Mouse (Mus musculus) cerebellum, adult 9-10 months (tissue): ENCODE data around the gene Coro6.

ENCODE experiments used
- DNase-seq: peaks from one replicate; pipeline ENCODE4 v3.0.0; 2022

The Coro6 gene

DNA sequence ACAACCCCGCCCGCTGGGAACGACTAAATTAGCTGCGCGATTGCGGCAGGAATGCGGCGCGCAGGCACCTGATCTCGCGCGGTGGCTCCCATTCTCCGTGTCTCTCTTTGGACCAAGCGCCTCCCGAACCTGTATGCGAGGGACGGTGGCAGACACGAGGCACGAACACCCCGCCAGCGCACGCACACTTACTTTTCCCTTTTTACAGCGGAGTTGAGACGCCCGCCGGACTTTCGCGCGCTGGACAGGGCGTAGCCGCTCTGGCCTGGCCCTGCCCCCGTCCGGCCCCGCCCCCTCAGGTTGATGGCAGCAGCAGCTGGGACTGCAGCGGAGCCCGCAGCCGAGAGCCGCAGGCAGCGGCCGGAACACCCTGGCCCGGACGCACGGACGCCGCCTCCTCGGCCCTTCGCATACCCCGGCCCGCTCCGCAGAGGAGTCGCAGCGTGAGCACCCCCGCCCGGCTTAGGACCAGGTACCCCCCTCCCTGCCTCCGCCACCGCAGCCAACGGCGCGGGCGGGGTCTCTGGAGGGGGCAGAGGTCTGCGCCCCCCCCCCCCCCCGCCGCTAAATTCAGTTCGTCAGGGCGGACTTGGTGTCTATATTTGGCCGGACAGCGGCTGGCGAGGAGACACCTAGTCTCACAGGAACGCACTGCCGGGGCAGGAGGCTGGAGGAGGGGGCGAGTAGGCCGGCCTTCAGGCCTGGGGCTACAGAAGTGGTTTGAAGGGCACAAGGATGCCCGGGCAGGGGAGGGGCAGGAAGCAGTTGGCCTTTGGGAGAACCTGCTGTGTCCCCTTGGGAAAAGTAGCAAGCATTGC lies at the start of gene Coro6:
TSS of gene Coro6 (plus strand) at position 129 of the 818 bp plus-strand sequence.
- no peak for DNase-seq

DNA sequence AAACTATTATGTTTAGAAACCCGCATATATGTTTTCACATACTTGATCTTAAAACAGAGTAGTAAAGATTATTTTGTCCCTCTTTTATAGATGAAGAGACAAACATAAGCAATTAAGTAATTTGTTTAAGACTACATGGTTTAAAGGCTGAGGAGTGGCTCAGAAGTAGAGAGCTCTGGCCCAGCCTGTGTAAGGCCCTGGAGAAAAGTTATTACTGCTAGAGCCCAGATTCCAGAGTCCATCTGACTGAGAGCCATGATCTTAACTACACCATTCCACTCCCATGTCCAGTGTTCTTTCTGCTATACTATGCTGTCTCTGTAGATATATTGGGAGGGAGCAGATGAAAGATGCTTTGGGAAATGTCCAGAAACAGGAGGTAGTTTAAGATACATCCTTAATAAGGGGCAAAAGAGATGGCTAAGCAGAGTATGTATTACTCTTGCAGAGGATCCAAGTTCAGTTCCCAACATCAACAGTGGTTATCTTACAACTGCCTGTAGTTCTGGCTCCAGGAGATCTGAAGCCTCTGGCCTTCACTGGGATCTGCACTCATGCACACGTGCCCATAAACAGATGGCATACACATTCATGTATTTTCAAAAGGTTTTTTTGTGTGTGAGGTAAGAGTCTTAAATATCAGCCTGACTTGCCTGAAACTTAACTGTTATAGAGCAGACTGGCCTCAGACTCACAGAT lies 47.9 kb upstream of the Coro6 start:
- DNase-seq: no peak

DNA sequence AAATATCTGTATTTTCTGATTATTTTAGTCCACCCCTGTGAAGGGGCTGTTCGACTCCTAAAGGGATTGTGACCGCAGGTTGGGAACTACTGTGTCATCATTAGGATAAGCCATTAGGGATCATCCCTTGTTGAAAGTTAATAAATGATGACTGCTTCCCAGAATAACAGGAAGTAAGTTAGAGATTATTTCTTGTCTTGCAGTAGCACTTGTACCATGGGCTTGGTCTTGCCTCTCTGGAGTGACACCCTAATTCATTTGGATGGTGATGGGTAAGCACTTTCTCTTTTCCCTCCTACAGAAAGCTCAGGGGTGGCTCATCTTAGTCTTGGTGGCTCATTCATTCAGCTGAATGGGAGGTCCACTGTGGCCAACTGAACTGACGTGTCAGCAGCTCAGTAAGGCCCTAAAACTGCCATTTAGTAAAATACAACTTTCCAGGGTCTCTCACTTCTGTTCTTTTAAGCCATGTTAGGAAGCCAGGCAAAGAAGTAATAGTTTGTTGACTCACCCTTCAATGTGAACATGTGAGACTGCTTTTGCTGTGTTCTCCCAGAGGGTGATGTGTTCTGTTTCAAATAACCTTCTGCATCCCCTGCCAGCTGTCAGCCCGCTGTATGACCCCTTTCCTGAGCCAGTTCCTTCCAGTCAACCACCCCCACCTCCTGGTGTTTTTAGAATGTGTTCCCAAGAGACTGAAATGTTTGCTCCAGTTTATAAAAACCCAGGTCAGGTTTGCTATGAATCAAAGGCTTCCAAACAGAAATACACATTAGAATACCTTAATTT lies 45.8 kb upstream of the Coro6 start:
- no peak for DNase-seq

DNA sequence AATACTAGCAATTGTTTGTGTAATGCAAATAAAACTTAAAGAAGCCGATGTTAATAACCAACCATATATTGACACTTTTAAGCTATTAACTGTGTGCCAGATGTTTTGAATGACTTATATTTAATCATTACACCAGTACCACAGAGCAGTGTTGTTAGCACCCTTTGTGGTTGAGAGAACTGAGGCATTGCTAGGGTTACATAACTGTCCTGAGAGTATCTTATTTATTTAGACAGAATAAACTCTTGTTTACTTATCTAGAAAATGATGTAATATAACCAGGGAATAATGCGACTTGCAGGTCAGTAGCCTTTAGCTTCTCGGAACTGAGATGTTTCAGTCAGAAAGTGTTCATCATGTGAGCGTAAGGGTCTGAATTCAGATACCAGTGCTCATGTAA lies 44.2 kb upstream of the Coro6 start:
- DNase-seq: no peak

DNA sequence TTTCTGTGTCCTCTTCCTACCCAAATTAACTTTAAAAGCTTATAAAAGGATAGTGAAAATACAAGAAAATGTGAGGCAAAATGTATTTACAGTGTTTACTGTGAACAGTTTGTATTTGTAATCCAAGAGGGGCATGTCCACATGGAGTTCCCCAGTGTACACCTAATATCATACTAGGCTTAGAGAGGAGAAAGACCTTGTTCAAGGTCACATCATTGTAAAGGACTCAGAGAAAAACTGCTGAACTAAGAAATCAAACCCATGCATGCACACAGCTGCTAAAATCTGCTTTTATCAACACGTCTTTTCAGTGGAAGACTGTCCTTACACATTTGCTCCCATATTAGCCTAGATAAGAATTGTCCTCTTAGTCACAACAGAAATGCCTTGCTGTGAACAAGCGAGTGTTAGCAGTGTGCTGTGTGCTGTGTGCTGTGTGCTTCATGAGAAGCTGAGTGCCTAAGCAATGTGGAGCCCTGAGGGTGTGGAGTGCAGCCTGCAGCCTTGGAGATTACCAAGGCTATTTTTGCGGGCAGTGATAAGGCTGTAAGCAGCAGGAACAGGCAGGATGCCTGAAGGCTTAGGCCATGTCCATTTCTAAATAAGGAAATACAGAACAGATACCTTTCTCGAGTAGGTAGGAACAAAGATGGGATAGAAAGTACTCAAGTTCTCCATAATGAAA lies 38.9 kb upstream of the Coro6 start:
- no peak for DNase-seq

DNA sequence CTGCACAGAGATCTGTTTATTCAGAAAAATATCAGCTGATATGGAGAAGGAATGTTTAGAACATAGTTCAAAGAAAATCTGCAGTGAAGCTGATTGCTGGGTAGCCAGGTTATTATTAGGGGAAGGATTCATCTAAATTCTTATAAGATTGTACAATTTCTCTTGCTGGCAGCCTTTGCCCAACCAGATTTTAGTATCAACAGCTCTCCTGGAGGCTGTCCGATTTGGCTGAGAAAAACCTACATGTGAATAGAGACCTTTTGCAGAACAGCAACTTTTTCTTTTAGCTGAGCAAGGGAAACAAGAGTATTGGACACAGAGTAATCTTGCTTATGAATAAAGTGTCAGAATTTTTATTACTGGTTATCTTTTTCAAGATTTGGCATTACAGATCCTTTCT lies 33.8 kb upstream of the Coro6 start:
- no peak for DNase-seq

DNA sequence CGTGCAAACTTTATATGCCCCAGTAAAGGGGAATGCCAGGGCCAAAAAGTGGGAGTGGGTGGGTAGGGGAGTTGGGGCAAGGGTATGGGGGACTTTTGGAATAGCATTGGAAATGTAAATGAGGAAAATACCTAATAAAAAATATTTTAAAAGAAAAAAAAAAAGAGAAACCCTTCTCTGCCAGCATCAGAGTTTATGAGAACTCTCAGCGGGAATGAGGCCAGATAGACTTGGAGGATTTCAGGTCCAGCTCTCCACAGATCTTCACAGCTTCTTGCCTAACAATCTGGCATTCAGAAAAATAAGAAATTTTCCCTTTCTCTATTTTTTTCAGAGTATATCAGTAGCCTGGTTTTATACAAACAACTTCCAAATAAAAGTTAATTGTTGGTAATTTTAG lies 25.2 kb upstream of the Coro6 start:
- no peak for DNase-seq

DNA sequence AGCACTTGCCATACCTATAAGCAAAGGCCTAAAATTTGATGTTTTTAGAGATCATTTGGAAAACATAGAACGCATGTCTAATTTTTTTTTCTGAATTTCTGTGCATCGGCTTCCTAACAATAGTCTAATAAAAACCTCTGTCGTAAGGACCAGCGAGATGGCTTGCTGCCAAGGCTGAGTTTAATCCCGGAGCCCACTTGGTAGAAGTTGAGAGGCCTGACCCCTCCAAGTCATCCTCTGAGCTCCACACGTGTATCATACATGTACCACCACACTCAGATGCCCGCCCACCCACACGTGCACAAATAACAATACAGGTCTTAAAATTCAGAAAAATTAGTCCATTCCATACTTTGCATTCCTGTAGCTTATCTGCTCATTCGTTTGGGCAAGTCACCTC lies 22.1 kb upstream of the Coro6 start:
- DNase-seq: no peak

DNA sequence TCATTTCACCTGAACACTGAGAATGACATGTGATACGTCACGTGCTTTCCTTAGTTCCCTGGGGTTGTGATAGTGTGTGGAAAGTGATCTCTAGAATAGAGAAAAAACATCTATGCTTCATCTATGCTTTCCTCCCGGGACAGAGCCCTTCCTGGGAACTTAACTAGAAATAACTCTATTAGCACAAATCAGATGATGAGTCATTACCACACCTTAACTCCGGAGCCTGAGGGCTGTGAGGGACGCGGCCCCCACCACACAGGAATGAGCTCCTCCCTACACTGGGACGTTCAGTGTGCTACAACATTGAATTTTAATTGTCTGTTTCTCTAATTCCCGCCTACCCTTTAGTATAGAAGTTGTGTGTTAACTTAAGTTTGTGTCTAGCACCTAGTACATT lies 21.2 kb upstream of the Coro6 start:
- DNase-seq: no peak

DNA sequence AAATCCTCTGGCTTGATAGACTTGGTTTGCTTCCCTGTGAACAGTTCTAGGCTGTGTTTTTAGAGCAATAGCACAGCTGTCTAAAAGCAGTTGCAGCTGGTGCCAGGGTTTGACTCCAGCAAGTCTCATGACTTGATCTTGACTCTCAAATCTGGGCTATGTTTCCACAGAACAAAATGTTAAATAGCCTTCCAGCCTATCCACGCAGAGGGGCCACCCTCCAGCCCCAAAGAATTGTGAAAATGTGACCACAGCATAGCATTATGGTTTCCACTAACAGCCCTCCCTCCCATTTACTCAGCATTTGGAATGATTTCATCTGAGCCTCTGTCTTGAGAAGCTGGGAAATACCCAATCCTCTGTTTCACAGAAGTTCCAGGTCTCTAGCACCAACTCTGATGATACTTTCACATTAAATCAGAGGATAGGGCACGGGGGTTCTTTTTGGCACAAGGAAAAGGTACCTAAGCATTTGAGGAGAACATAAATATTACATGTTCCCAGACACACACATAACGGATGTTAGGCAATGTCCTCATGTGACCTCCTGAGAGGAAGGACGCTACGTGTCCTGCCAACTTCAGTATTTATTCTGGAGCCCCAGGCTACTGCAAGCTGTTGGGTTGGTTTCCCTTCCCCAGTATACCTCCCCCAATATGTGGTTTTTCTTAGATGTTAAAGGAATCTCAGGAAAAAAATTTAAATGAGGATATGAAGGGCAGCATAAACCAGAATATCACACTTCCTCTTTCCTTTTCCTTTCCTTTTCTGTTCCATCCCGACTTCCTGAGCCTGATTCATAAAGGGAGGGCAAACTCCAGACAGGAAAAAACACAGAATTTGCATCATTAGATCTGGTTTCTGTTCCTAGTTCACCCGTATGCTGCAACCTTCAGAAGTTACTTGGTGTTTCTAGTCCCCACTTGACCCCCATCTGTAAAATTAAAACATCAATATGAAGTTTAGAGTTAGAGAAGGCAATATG lies 19.7 kb upstream of the Coro6 start:
- DNase-seq: no peak

DNA sequence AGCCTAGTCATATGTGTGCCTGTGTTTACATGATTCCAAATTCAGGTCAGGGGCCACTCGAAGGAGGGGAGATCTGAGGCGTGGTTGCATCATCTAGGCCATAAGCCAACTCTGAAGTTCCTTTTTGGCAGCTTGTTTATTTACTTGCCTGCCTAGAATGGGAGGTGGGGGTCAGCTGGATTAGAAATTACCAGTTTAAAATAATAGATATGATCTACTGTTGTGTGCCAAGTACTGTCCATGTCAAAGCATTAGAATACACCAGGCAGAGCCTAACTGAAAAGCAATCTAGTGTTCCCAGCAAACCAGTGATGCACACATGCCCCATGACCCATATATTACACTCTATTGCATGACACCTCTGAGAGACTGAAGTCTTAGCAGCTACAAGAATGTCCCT lies 17.3 kb upstream of the Coro6 start:
- DNase-seq: no peak

DNA sequence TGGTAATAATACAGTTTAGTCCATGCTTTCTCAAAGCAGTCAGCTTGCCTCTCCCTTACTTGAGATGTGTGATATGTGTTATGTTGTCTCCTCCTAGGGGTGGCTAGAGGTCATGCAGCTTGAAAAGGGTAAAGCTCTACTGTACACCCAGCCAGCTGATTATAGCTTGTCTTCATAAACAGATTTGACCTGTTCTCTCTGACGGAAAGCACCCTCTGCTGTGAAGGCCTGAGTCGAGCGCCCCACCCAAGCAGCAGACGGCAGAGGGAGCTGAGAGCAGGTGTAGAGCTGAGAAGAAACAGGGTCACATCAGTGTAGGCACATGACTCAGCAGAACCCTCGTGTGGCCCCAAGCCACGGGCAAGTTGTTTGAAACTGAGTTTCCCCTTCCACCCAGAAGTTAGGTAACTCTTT lies 15.6 kb upstream of the Coro6 start:
- DNase-seq: peak; percentile 81

DNA sequence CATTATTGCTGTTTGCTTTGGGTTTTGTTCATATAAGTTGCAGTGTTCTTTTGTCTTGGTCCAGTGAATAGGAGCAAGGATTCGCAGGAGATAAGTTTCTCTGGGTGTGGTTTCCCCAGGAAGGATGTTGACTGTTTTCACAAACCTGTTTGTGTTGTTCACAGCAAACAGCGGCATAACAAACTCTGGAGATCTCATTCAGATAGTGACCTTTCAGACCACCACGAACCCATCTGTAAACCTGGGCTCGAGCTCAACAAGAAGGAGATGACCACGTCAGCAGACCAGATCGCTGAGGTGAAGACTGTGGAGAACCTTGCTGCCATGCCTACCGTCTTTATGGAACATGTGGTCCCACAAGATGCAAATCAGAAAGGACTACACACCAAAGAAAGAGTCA lies 13.0 kb upstream of the Coro6 start:
- no peak for DNase-seq

DNA sequence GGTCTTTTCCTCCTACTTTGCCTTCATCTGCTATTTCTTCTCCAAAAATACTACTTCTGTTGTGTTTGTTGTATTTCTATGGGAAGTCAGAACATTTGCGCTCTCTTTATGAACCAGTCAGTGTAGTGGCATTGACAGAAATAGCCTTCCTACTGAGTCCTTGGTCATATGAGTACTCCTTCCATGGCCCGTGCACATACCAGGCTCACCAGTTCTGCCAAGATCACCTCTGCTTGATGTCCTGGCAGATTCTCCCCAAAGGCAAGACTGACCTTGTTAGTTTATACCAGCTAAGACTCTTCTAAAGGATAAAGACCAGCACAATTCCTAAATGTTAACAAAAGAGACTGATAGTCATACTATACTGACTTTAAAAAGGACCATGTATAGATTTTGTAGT lies 10.5 kb upstream of the Coro6 start:
- no peak for DNase-seq

DNA sequence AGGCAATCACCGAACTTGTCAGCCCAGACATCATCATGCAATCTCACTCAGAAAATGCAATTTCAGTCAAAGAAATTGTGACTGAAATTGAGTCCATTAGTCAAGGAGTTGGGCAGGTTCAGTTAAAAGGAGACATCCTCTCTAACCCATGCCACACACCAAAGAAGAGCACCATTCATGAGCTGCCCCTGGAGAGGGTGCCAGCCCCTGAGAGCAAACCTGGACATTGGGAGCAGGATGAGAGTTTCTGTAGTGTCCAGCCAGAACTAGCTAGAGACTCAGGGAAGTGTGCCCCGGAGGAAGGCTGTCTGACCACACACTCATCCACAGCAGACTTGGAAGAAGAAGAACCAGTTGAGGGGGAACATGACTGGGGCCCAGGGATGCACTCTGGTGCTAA lies 8.8 kb upstream of the Coro6 start:
- DNase-seq: no peak

DNA sequence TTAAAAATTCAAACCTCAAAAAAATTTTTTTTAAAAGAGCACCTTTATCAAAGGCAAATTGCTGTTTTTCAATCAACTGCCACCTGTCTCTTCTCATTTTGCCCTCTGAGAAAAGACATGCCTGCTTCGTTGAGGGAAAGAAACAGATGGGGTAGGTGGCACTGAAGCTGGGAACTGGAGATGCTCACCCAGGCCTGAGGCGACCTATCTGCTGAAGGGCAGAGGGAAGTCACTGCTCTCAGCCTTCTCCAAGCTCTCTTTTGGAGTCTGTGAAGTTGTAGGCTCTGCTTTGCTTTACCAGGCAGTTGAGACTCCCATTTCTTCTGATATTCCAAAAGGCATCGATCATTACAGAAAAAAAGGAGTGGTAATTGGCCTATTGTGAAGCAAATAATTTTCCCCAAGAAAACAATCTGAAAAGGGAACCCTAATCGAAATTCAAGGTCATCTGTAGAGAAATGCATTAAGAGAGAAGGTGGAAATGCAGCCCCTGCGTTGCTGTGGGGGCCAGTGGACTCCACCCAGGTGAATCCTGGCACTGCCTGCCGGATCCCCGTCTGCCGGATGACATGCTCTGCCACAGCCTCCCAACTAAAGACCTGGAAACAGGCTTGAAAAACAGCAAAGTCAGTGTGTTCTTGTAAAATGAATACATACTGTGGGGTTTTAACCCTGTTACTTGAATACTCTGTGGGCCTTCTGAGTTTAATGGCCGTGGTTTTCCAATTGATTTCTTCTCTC lies 6.3 kb upstream of the Coro6 start:
- DNase-seq: no peak

DNA sequence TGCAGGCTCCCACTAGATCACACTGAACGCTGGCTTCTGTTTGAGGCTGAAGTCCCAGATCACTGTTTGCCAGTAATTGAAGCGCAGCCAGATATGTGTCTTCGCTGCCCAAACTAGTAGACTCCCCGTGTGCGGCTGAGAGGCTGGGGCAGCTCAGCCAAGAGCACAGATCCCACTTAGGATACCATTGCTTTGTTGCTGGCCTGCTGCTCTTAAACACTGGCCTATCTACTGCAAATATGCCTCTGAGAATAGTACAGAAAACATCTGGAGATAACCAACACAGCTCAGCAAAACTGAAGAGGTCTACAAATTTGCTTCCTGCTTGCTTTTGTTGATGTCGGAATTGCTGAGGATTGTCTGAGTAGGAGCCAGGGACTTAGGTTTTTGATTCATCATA lies 5.3 kb upstream of the Coro6 start:
- no peak for DNase-seq

DNA sequence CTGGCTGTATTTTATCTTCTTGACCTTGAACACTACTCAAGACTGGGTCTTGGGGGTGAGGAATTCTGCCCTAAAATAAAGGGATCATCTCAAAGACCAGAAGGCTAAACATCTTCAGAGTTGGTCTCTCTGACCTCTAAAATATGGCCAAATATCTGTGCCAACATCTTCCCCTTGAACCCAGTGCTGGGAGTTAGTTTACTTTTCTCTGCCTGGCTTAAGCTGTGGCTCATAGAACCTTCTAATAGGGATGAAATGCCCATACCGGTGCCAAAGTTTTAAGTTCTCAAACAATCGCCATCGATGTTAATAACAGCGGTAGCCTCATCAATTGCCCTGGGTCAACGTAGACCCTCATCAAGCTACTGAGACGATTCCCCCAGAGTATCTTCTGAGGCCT lies 355 bp upstream of the Coro6 start:
- no peak for DNase-seq

DNA sequence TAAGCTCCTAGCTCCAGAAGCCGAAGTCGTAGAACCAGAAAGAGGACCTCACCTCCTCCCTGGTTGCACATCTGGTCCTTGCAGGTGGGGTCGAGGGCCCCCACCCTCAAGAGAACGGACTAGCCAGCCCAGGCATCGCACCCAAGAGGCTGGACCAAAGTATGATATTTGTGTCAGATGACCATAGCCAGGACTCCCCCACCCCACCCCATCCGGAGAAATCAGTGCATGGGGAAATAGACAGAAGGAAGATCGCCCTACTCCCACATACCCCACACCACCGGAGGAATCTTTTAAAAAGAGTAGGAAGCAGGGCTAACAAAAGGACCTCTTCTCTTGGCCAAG lies 862 bp downstream of the Coro6 start:
- no peak for DNase-seq

DNA sequence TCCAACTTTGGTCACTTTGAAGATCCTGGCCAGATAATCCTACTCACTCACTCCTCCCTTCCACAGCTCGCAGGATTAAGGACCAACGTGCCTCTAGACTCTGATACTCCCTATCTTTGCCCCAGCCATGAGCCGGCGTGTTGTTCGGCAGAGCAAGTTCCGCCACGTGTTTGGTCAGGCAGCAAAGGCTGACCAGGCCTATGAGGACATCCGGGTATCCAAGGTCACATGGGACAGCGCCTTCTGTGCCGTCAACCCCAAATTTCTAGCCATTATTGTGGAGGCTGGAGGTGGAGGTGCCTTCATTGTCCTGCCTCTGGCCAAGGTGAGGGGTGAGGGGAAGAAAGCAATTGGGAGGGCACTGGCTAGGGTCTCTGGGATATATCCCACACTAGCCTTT lies 1.6 kb downstream of the Coro6 start:
- DNase-seq: no peak

DNA sequence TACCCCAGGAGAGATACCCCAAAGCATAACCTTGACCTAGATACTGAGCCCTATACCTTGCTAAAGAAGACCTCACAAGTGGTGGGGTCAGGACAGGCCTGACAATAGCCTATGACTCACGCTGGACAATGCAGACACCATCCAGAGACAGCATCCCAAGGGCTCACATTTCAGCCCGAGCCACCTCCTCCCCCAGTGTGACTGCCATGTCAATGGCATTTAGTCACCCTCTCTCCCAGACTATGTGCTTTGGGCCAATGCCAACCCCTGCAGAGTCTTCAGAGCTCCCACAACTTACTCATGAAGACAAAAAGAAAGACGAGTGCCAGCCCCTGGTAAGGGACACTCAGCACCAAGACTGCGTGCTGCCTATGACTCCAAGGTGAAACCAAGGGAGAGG lies 2.5 kb downstream of the Coro6 start:
- DNase-seq: no peak
